Mouse (Mus musculus) G1E (cell line): ENCODE data around the gene Gm6040.

Experiments
- CTCF ChIP-seq: IDR thresholded peaks from 2 replicates; pipeline ENCODE4 v1.5.1; 2012; ENCODE audit warnings: low read depth, low read length, inconsistent platforms, mixed read lengths
- GATA1 ChIP-seq: IDR thresholded peaks from 2 replicates; pipeline ENCODE4 v1.6.1; 2012; ENCODE audit warnings: borderline replicate concordance, low read length, inconsistent platforms, mixed read lengths
- GATA2 ChIP-seq: IDR thresholded peaks from 2 replicates; pipeline ENCODE4 v1.6.1; 2012; ENCODE audit warnings: low read depth, low read length, inconsistent platforms, borderline replicate concordance
- POLR2AphosphoS5 ChIP-seq: IDR thresholded peaks from 2 replicates; pipeline ENCODE4 v1.6.1; 2012; ENCODE audit warnings: low read depth, low read length, inconsistent platforms; ENCODE audit not compliant: insufficient replicate concordance
- TAL1 ChIP-seq: conservative IDR thresholded peaks from 2 replicates; pipeline ENCODE4 v1.6.1; 2012; ENCODE audit warnings: low read depth, low read length, inconsistent platforms, mixed read lengths

- TF ChIP-seq CTCF (no peak), TAL1 (no peak), GATA2 (no peak), GATA1 (no peak), POLR2AphosphoS5 (no peak)
Measured at GRCm38 (mm10) chr8:20892369-20892768, 29.5 kb downstream of the Gm6040 start, which contains the start of gene Defb33.
